Mouse (Mus musculus): ENCODE measurements at regions not wholly inside any gene's neighbourhood (a gene's known extent, or its start where the extent isn't known, plus 50 kb on each side); places are given as distances from the start of the nearest gene placed in this dataset.
A peak's percentile ranks its signal among the peaks of the same experiment; 100 is the strongest.

DNA sequence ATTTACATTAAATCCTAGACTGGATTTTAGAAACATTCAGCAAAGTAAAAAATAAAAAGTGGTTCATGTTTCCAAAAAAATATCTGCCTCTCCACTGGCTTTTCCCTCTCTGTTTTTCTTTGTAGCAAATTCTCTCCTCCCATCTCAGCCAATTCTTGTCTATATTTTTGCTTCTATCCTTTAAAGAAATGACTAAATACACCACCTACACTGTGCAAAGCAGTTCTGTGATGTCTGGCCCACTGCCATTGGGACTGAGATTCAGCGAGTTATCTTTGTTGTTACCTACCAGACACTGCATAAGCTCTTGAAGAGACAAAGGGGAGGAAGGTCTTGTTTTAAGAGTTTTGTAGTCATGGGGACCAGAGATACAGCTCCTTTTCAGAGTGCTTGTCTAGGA is 835.8 kb upstream of the Klhl29 start:
- DNase-seq (ENCODE audit: extremely low spot score in 1 of 2, low spot score in 1 of 2), result peak in 1 of 2 experiments; percentile 14

DNA sequence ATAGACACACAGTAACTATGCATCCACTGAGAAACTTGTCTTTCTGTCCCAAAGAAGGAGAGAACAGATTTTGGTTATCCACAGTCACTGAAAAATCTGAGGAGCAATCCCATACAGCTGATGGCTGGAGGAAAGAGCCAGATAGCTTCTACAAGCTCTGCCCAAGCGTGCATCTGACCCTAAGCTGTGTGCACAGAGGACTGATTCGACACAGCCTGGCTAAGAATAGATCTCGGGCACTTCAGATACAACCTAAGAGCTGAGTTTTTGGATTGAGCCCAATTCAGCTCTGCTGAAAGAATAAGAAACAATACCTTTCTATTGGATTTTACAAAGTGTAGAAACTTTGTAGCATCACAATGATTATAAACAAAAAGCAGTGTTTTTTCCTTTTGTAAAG is 813.8 kb upstream of the Klhl29 start:
- DNase-seq (ENCODE audit: extremely low spot score in 1 of 2, low spot score in 1 of 2), result no peak

DNA sequence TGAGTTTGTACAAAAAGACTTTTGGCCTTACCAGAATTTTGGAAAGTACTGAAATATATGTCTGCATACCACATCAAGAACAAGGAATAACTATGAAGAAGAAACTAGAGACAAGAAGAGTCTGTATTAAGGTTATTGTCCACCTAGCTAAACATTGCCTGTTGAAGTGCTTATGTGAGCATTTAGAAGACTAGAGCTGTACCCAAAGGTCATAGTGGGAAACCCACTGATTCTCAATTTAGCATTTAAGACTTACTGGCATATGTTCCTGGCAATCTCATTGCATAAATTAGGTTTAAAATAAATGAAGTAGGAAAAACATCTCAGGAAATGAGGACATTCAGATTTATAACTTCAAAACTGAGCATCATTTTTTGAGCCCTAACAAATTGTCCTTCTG is 793.3 kb upstream of the Klhl29 start:
- DNase-seq (ENCODE audit: extremely low spot score in 1 of 2, low spot score in 1 of 2), result no peak

DNA sequence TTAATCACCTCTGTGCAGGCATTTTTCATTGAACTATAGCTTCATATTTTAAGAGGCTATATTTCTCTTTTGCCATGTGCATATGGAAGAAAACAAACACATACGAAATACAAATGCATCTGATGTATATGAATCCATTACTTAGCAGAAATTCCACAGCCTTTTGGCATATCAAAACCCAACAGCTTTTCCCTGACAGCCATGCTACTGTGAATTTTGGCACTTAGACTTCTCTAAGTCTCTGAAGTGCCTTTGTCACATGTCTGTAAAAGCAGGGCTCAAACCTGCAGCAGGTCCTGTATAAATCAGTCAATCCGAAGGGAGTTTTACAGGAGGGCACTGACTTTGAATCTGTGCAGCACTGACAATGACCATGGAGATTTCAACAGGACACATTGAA is 778.8 kb upstream of the Klhl29 start:
- DNase-seq (ENCODE audit: extremely low spot score in 1 of 2, low spot score in 1 of 2), result no peak

DNA sequence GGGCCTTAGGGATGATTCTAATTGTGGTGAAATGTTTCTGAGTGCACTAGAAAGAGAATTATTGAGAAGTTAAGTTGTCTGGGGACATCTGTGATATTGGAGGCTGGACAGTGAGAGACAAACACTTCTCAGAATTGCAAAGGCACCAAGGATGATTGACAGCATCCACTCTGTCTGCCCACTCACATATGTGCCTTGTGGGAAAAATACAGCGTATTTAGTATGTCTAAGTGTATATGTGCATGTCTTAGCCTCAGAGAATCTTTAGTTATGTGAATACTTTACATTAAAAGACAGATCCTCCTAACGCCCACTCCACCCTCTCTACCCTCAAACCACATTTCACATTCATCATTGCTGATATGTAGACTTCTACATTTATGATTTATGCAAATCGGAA is 776.0 kb upstream of the Klhl29 start:
- no peak for DNase-seq (ENCODE audit: extremely low spot score in 1 of 2, low spot score in 1 of 2)

DNA sequence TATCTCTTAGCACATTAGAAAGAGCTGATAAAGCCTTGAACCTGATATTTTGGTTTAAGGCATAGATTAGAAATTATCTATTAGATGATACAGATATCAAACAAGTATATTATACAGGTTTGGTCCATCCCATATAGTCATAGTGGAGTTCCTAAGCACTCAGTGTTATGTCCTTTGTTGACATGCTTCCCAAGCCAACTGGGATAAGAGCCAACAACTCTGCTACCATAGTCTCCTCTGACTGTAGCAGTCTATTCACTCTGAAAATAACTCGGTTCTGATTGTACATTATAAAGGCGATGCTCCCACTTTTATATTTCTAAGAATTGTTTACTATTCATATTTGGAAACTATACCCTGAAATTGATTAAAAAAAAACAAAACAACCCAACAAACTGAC is 757.0 kb upstream of the Klhl29 start:
- no peak for DNase-seq (ENCODE audit: extremely low spot score in 1 of 2, low spot score in 1 of 2)

DNA sequence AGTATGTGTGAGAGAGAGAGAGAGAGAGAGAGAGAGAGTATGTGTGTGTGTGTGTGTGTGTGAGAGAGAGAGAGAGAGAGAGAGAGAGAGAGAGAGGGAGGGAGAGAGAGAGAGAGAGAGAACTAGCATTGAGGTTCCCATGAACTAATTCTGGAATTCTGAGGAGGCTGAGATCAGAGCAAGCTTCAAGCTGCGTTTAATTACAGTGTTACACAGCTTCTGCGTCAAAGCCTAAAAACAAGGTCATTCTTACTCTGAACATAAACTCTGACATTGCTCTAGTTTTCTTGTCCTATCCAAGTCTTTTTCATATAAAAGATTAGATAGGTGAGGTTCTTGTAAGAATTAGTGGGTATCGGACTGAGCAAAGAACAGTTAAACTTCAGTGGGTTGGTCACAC is 744.1 kb upstream of the Klhl29 start:
- no peak for DNase-seq (ENCODE audit: extremely low spot score in 1 of 2, low spot score in 1 of 2)

DNA sequence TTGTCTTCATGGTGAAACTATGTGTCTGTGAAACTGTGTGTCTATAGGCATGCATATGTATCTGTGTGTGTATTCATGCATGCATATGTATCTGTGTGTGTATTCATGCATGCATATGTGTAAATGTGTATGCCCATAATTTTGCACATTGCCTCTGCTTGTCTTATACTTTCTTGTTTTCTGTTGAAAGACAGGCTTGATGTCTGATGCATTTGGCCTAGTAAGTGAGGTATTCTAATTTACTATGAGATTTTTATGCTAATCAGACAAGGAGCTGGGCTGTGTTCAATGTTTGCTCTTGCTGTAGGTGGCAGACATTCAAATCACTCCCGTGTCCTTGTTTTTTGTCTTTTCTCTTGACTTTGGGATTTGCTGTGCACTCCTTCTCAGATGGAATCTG is 739.8 kb upstream of the Klhl29 start:
- DNase-seq (ENCODE audit: extremely low spot score in 1 of 2, low spot score in 1 of 2), result no peak

DNA sequence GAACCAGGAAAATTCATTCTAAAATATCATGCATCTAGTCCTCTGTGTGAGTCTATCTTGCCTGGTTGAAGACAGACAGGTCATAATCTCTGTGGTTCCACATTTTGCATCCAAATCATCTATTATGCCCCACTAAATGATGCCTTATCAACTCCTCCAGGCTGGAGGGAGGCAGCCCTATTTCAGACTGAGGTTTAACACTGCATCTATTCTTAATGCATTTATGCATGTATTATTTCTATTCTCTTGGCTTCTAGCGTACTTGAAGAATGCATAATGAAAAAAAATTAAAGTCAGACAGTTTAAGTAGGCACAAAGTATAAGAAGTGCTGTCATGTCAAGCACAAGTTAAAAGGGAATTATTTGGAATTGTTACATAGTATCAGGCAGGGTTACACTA is 721.8 kb upstream of the Klhl29 start:
- DNase-seq (ENCODE audit: extremely low spot score in 1 of 2, low spot score in 1 of 2), result no peak

DNA sequence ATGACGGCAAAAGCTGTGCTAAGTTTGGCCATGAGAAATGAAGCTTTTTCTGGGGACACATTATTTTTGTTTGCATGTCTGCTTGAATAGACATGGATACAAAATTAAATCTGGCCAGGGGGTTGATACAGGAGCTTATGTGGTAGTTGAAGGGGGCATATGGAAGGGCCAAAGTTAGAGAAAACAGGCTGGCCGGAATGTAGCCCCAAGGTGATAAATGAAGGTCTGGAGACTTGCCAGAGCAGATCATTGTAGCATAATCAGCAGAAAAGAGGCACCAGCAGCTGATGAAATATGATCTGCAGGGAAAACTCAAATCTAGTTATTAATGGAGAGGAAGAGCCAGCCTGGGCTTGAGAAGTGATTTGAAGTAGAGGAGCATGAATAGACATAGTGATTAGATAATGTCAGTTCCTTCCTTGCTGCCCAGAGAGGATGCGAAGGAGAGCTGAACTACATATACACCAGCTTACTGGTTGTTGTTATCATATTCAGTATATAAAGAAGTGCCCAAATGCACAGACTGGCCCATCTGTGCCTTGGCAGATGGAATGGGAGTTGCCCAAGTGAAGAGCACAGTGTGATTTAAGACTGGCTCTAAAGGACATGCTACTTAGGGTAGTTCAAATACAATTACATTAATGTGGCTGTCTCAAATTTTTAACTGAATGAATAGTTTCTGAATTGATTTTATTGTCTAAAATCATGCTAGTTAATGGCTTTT is 712.3 kb upstream of the Klhl29 start:
- DNase-seq (ENCODE audit: extremely low spot score in 1 of 2, low spot score in 1 of 2), result no peak

DNA sequence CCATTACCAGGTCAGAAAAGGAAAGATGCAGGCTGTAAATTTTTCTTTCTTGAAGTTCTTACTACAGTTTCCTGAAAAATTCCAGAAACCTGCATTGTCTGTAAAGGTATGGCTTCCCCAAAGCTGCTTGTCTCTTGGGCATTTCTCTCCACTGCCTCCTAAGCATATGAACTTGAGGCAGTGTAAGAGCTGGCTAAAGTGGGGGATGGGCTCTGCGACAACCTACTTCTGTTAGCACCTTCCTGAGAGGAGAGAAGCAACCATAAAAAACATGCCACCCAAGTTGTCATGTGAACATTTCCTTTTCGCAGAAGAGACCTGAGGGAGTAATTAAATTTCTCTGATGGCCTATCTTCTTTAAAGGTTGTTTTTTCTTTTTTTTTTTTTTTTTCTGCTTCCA is 711.6 kb upstream of the Klhl29 start:
- DNase-seq (ENCODE audit: extremely low spot score in 1 of 2, low spot score in 1 of 2), result no peak

DNA sequence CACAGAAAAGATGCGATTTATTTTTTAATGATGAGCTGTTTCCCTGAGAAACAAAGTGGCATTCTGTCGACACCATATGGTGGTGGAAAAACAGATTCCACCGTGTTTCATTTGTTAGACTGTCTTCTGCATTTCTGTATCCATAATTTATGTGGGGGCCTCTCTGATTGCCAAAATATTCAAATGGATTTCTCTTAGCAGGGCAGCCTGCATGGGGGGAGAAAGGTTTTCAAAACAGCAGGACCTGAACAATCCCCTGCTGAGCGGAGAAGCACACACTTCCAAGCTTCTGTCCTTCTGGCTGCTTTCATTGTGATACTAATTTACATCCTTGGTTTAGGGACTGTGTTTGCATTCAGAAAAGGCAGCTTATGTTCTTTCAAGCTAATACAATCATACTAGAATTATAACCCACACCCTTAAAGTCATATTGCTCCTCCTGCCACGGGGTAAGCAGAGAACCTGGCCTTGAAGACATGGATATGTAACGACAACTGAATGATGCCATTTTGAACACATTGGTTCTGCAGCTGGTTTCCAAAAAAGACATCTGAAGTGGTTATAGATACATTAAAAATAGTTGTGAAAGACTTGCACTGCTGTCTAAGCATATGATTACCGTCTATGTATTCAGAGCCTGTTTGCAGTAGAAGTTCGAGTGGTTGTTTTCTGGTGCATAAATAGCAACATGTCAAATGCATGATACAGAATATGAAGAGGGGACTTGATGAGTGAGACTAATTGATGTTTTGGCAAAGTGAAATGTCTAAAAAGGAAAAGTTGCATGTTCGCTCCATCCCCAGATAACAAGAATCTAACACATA is 671.6 kb upstream of the Klhl29 start:
- DNase-seq (ENCODE audit: extremely low spot score in 1 of 2, low spot score in 1 of 2), result peak; percentile 21 to 51

DNA sequence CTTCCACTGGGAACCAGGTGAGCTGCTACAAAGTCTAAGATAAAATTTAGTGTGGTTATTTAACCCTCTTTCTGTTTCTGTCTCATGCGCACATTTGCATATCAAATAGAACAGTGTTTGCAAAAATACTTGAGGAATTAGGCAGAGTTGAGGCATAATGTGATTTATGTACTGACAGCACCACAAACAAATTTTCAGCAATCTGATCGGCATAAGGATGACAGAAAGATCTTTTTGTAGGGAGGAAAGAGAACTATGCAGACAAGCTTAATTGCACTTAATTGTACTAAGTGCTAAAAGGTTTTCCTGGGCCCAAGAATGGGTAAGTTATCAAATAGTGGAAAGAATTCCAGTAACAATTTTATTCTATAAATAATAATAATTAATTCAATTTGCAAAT is 670.6 kb upstream of the Klhl29 start:
- DNase-seq (ENCODE audit: extremely low spot score in 1 of 2, low spot score in 1 of 2), result no peak

DNA sequence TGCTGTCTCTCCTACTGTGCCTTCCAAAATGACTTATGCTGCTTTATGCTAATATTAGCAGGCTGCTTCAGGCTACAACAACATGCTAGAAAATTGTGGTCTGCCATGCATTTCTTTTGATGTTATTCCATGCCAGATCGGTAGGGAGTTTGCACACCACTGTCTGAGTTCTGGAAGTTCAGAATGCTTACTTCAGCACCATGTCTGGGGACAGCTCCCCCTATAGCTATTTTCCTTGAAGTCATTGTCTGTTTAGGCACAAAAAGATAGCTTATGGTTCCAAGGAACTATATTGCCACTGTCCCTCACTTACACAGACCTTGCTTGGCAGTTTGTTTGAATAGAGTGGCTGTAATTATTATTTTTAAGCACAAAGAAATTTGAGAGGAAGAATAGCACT is 666.8 kb upstream of the Klhl29 start:
- DNase-seq (ENCODE audit: extremely low spot score in 1 of 2, low spot score in 1 of 2), result no peak

DNA sequence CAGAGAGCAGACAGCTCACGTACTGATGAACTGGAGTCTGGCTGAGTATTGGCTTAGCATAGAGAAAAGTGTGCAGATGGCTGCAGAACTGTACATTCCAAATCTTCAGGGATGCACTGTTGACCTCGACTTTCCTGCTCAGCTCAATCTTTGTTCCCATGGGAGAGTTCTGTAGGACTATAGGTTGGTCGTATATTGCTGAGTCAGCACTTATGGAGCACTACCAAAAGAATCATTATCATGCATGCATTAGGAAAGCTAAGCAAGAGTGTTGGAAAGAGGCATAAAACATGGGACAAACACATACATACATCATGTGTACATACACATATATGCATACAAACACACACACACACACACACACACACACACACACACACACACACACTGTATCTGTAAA is 648.6 kb upstream of the Klhl29 start:
- DNase-seq (ENCODE audit: extremely low spot score in 1 of 2, low spot score in 1 of 2), result no peak

DNA sequence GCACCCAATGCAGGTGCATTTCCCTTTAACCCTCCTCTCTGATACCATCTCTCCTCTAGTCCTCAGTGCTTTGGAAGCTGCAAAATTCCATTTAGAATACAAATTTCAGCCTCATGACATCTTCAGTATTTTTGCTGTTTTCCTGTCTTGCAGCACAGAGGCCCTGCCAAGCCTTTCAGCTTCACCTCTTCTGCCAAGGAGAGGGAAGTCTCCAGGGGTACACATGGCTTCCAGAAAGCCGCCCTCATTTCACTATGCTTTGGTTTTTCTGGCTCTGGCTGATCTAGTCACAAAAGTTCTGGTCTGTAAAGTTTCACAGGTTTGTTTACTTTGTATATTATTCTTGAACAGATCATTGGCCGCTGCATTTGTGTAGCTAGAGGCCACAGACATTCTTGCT is 647.0 kb upstream of the Klhl29 start:
- no peak for DNase-seq (ENCODE audit: extremely low spot score in 1 of 2, low spot score in 1 of 2)

DNA sequence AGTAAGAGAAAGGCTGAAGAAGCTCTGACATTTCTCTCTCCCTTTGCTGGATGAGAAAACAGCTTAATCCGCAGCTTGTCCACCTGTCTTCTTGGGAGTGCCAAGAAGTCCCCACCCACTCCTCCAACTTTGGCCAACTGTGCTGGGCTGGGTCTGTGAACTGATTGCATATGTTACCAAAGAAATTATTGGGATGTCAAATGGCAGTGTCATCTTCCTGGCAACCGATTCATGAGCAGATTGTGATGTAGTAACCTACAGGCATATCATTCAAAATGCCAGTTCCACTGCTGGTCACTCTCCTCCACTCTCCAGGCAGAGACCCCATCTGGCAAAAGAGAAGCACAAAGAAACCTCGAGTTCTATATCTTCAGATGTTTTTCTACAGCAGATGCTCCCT is 625.5 kb upstream of the Klhl29 start:
- no peak for DNase-seq (ENCODE audit: extremely low spot score in 1 of 2, low spot score in 1 of 2)

DNA sequence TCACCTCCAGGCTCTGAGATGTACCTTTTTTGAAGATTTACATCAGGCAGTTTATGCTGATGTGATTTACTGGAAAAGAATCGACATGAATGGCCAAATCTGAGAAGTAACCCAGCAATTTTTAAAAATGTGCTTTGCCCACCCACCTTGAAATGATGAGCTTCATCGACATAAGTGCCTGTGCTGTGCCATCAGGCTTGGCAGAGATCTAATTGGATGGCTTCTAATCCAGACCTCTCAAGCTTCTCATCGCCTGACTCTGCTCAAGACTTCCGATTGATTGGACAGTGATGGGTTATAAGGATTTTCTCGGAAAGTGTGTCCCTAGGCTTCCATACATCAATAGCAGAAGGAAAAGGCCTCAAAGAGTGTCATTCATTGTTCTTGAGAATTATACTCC is 621.9 kb upstream of the Klhl29 start:
- no peak for DNase-seq (ENCODE audit: extremely low spot score in 1 of 2, low spot score in 1 of 2)

DNA sequence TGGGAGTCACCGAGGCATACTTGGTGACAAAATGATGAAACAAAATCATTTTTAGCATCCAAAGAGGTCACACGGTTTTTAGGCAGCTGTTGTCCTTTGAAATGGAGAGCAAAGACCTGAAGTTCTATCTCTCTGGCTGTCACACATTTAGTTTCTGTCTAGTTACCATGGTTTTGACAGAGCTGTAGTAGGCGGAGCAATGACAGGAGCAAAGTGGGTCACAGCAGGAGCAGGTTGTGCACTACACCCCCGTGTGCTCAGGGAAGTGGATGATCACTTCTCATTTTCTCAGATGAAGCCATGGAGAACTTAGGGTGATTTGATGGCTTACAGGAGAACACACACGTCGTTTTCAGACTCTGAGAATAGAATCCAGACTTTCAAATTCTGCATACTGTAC is 621.2 kb upstream of the Klhl29 start:
- DNase-seq (ENCODE audit: extremely low spot score in 1 of 2, low spot score in 1 of 2), result no peak

DNA sequence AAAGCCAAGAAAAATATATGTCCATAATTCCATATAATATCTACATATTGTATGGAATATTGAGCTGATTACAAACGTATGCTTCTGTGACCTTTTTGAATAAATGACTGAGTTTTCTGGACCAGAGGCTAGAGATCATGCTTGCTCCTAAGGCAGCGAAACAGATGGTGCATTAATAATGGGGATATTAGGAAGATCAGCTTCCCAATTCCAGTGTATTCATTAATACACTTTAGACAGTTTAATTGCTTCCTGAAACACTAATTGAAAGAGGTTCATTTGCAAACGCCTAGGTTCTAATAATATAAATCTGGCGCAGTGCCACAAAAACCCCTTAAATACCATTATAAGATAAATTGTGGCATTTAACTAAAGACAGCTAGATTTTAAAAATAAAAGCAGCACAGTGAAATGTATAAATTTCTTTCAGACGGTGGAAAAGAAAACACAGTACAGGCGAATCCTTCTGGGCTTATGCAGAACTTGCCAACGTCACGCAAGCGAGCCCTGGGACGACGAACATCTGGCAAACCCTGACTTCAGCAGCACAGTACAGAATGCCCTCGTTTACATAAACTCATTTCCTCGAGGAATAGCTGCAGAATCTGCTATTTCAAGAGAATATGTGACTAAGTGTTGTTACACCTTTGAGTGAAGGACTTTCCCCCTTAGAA is 608.6 kb upstream of the Klhl29 start:
- no peak for DNase-seq (ENCODE audit: extremely low spot score in 1 of 2, low spot score in 1 of 2)

DNA sequence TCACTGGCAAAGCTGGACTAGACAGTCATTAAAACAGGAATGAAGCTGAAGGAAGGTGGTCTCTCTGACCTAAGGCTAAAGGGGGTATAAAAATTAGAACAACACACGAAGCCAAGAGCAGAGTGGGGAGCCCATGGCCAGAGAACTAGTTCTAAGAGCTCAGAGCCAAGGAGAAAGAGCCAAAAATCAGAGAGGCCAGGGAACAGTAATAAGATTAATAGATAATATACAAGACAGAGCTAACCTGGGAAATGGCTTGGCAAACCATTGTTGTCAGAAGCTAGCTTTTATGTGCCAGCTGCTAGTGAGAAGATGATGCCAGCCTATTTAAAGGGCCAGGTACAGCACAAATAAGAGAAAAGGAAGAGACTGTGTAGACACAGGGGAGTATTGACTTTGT is 606.6 kb upstream of the Klhl29 start:
- no peak for DNase-seq (ENCODE audit: extremely low spot score in 1 of 2, low spot score in 1 of 2)

DNA sequence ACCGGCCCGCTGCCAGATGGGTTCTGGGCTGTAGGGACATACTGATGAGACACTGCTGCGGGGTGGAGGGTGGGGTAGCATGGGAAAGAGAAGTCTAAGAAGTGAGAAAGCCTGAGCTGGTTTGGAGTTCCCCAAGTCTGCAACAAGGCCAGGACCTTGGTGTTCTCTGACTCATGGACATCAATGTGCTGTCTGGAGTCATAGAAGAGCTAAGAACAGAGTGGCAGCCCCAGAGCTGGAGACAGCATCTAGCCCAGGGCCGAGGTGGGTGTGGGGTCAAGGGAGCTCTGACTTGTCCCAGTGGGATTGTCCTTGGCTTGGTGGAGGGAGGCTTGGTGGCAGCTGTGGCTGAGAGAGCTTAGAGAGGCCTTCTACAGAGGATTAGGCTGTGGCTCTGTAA is 600.4 kb upstream of the Klhl29 start:
- DNase-seq (ENCODE audit: extremely low spot score in 1 of 2, low spot score in 1 of 2), result no peak
